Mouse (Mus musculus): Measurements from ENCODE around the gene Cd151.

Cd151 gene

GRCm38 (mm10) chr7:141457986-141458660, 9.1 kb upstream of the Cd151 start:
- peak; percentile 68 for DNase-seq (ENCODE audit: low read depth, low spot score)

- no peak for DNase-seq (ENCODE audit: low read depth, low spot score)
These were observed 8.5 kb upstream of the Cd151 start for GRCm38 (mm10) chr7:141458661-141459060.

- DNase-seq (ENCODE audit: low read depth, low spot score), result no peak
These were observed 7.9 kb upstream of the Cd151 start for GRCm38 (mm10) chr7:141459301-141459711.

- no peak for DNase-seq (ENCODE audit: low read depth, low spot score)
These were observed 7.2 kb upstream of the Cd151 start for GRCm38 (mm10) chr7:141460001-141460390.

GRCm38 (mm10) chr7:141460391-141461113, 6.6 kb upstream of the Cd151 start, which contains the start of gene Cracr2b:
Gene Cracr2b, plus strand, starts transcription at chr7:141461094.
- no peak for DNase-seq (ENCODE audit: low read depth, low spot score)

- DNase-seq (ENCODE audit: low read depth, low spot score), result no peak
These were observed 5.5 kb upstream of the Cd151 start for GRCm38 (mm10) chr7:141461521-141462332.

GRCm38 (mm10) chr7:141462333-141462821, 4.8 kb upstream of the Cd151 start:
- peak; percentile 65 for DNase-seq (ENCODE audit: low read depth, low spot score)

GRCm38 (mm10) chr7:141463824-141464602, 3.2 kb upstream of the Cd151 start:
- DNase-seq (ENCODE audit: low read depth, low spot score), result no peak

GRCm38 (mm10) chr7:141464603-141465201, 2.5 kb upstream of the Cd151 start:
- DNase-seq (ENCODE audit: low read depth, low spot score), result no peak

GRCm38 (mm10) chr7:141465388-141466044, 1.7 kb upstream of the Cd151 start:
- peak; percentile 79 for DNase-seq (ENCODE audit: low read depth, low spot score)

GRCm38 (mm10) chr7:141466045-141466394, 1.2 kb upstream of the Cd151 start:
- peak; percentile 84 for DNase-seq (ENCODE audit: low read depth, low spot score)

GRCm38 (mm10) chr7:141466607-141467148, 514 bp upstream of the Cd151 start:
- DNase-seq (ENCODE audit: low read depth, low spot score), result no peak

- peak; percentile 76 for DNase-seq (ENCODE audit: low read depth, low spot score)
These were observed 951 bp downstream of the Cd151 start for GRCm38 (mm10) chr7:141468164-141468521.

GRCm38 (mm10) chr7:141468522-141469211, 1.5 kb downstream of the Cd151 start:
- DNase-seq (ENCODE audit: low read depth, low spot score), result peak; percentile 95

GRCm38 (mm10) chr7:141469352-141469751, 2.2 kb downstream of the Cd151 start:
- DNase-seq (ENCODE audit: low read depth, low spot score), result no peak

GRCm38 (mm10) chr7:141469901-141470636, 2.9 kb downstream of the Cd151 start:
- no peak for DNase-seq (ENCODE audit: low read depth, low spot score)

GRCm38 (mm10) chr7:141470637-141470944, 3.4 kb downstream of the Cd151 start:
- no peak for DNase-seq (ENCODE audit: low read depth, low spot score)

GRCm38 (mm10) chr7:141471236-141471635, 4.0 kb downstream of the Cd151 start:
- DNase-seq (ENCODE audit: low read depth, low spot score), result no peak

GRCm38 (mm10) chr7:141472226-141472625, 5.0 kb downstream of the Cd151 start:
- no peak for DNase-seq (ENCODE audit: low read depth, low spot score)
